Mouse (Mus musculus) ES-E14 (cell line): Measurements from ENCODE around the gene Snx12. TPM values are rescaled to one million over a fixed set of nuclear protein-coding genes. Genes with fewer than 3 reads are reported as not detected.

Experiments
- DNase-seq: peaks from one replicate; pipeline ENCODE4 v3.0.0-alpha.2; 2013; ENCODE audit warnings: low read depth, low spot score
- H3K27ac ChIP-seq: 2 replicates; pipeline ENCODE4 v1.5.1; 2012; ENCODE audit warnings: low read depth, mild to moderate bottlenecking, low read length, moderate library complexity, mixed read lengths; ENCODE audit not compliant: poor library complexity, insufficient read depth, severe bottlenecking
- H3K36me3 ChIP-seq: 2 replicates; pipeline ENCODE4 v1.6.1; 2012; ENCODE audit warnings: mild to moderate bottlenecking, low read length, moderate library complexity, mixed read lengths; ENCODE audit not compliant: control insufficient read depth, poor library complexity, insufficient read depth, severe bottlenecking
- H3K4me1 ChIP-seq, 2 experiments: fragments of 150-350 bp in 1 of 2; sonication (generic) in 1 of 2; 2 replicates each; pipeline ENCODE4 v1.6.1; 2012; ENCODE audit warnings: low read length in 2 of 2, mild to moderate bottlenecking in 1 of 2, mixed read lengths in 1 of 2; ENCODE audit not compliant: control insufficient read depth in 2 of 2, insufficient read depth in 2 of 2, poor library complexity in 1 of 2
- H3K4me3 ChIP-seq, 2 experiments: fragments of 150-350 bp in 1 of 2; sonication (generic) in 1 of 2; 2 replicates each; pipeline ENCODE4 v1.5.1; 2012; ENCODE audit warnings: low read length in 2 of 2, low read depth in 1 of 2, mild to moderate bottlenecking in 1 of 2, mixed read lengths in 1 of 2; ENCODE audit not compliant: insufficient read depth in 1 of 2, poor library complexity in 1 of 2, severe bottlenecking in 1 of 2
- H3K9ac ChIP-seq: 2 replicates; pipeline ENCODE4 v1.6.1; 2012; ENCODE audit warnings: low read depth, mild to moderate bottlenecking, low read length, mixed read lengths; ENCODE audit not compliant: poor library complexity, insufficient read depth, severe bottlenecking
- H3K9me3 ChIP-seq: fragments of 150-350 bp; sonication (generic); 2 replicates; pipeline ENCODE4 v1.6.1; 2012; ENCODE audit warnings: low read depth, mild to moderate bottlenecking, low read length; ENCODE audit not compliant: control insufficient read depth, insufficient read depth
- CHD2 ChIP-seq: IDR thresholded peaks from 2 replicates; pipeline ENCODE4 v1.6.1; 2014; ENCODE audit warnings: mild to moderate bottlenecking, low read depth, low read length, inconsistent platforms
- MAFK ChIP-seq: IDR thresholded peaks from 2 replicates; pipeline ENCODE4 v1.6.1; 2014; ENCODE audit warnings: mild to moderate bottlenecking, low read depth, low read length, inconsistent platforms; ENCODE audit not compliant: insufficient read depth
- ZC3H11A ChIP-seq: IDR thresholded peaks from 2 replicates; pipeline ENCODE4 v1.6.1; 2012; ENCODE audit warnings: low read depth, mild to moderate bottlenecking, inconsistent platforms, low read length, borderline replicate concordance
- ZNF384 ChIP-seq: IDR thresholded peaks from 2 replicates; pipeline ENCODE4 v1.6.1; 2012; ENCODE audit warnings: low read depth, low read length, inconsistent platforms
- in situ Hi-C, 2 experiments: fragments of 600-800 bp; cut with MboI; formaldehyde crosslinking; loops; one replicate each; pipeline ENCODE4 v1.15.1; 2025; ENCODE audit warnings: low sequenced_read_pairs in 2 of 2, inconsistent platforms in 1 of 2; ENCODE audit not compliant: unreplicated experiment in 2 of 2
- total RNA-seq: library from RNA; depleted of rRNA; stranded (reverse); fragments of 300-350 nt; gene quantifications from 2 replicates; pipeline ENCODE4 v1.2.3, GENCODE M21; 2012; rRNA removed

Gene Snx12
- total RNA-seq, 1 experiment, result 34.8 TPM

- Histone ChIP-seq H3K36me3 (no peaks in the 10 kb centered on the region), H3K27ac (no peak within 1 kb of the TSS), H3K4me3 (peak within 1 kb of the TSS; percentile 2 to 28; a peak in 3 of 4 replicates), H3K9ac (no peak within 1 kb of the TSS), H3K9me3 (no peaks in the 10 kb centered on the region), H3K4me1 (no peaks in the 10 kb centered on the region)
- TF ChIP-seq ZNF384, result no peak
- TF ChIP-seq ZC3H11A, result no peak
- no peak for TF ChIP-seq MAFK
- no peak for TF ChIP-seq CHD2
- DNase-seq, result peak; percentile 30
- in situ Hi-C loops, result no loop called here
Observed at GRCm38 (mm10) chrX:101059541-101059940, 162.8 kb downstream of the Snx12 start, which contains the start of gene Tex11. Gene Tex11 (minus strand): TSS chrX:101059667.

Other genes starting within 250 kb of the Snx12 start
- 3.4 and 6.5 TPM in 2 replicates for gene Tex11, start 162.9 kb downstream of the Snx12 start, total RNA-seq
- 296 and 570 TPM in 2 replicates for gene Slc7a3, start 136.5 kb downstream of the Snx12 start, total RNA-seq
- gene Foxo4, start 32.0 kb upstream of the Snx12 start, total RNA-seq, result 22.5 and 38.9 TPM in 2 replicates
- not detected in 2 replicates for gene Gm614, start 41.4 kb upstream of the Snx12 start, total RNA-seq
- gene Il2rg, start 45.7 kb upstream of the Snx12 start, total RNA-seq, result 2.0 and 2.6 TPM in 2 replicates
- not detected in 2 replicates for gene Gm20489, start 46.5 kb upstream of the Snx12 start, total RNA-seq
- 26.7 and 27.0 TPM in 2 replicates for gene Med12, start 51.5 kb upstream of the Snx12 start, total RNA-seq
- 0.13 and 2.0 TPM in 2 replicates for gene Nlgn3, start 76.6 kb upstream of the Snx12 start, total RNA-seq
- 6.3 and 16.9 TPM in 2 replicates for gene Gjb1, start 153.8 kb upstream of the Snx12 start, total RNA-seq
- 53.9 and 62.5 TPM in 2 replicates for gene Zmym3, start 198.3 kb upstream of the Snx12 start, total RNA-seq
- 259 and 271 TPM in 2 replicates for gene Nono, start 206.8 kb upstream of the Snx12 start, total RNA-seq
- 2.2 and 2.8 TPM in 2 replicates for gene Itgb1bp2, start 226.5 kb upstream of the Snx12 start, total RNA-seq